Mouse (Mus musculus) hindbrain, embryonic 15.5 days (tissue): Measurements from ENCODE around the gene Olfr1395. TPM values are rescaled to one million over a fixed set of nuclear protein-coding genes. Genes with fewer than 3 reads are reported as not detected.
"Not testable (repeated sequence)": the region's sequence is repeated elsewhere in the genome, so short reads cannot be mapped to it uniquely, and the experiment has no call there.

ENCODE experiments used
- ATAC-seq: fragments of 200-750 bp; cut with Nextera tagmentation; 2 replicates; pipeline ENCODE4 v1.8.0; 2017; ENCODE audit warnings: low read depth, moderate number of reproducible peaks, moderate TSS enrichment; ENCODE audit not compliant: low FRiP score
- H3K27ac ChIP-seq: fragments of 300-500 bp; sonication (generic); replicated peaks from 2 replicates; pipeline ENCODE4 v1.5.1; 2015; ENCODE audit warnings: mild to moderate bottlenecking, inconsistent platforms
- H3K27me3 ChIP-seq: fragments of 300-500 bp; sonication (generic); 2 replicates; pipeline ENCODE4 v1.6.1; 2015; ENCODE audit warnings: control low read depth, inconsistent platforms
- H3K36me3 ChIP-seq: fragments of 300-500 bp; sonication (generic); 2 replicates; pipeline ENCODE4 v1.6.1; 2015; ENCODE audit warnings: control low read depth, inconsistent platforms
- H3K4me1 ChIP-seq: fragments of 300-500 bp; sonication (generic); replicated peaks from 2 replicates; pipeline ENCODE4 v1.6.1; 2015; ENCODE audit warnings: control low read depth, inconsistent platforms
- H3K4me2 ChIP-seq: fragments of 300-500 bp; sonication (generic); 2 replicates; pipeline ENCODE4 v1.6.1; 2015; ENCODE audit warnings: moderate library complexity, mild to moderate bottlenecking, inconsistent platforms
- H3K4me3 ChIP-seq: fragments of 300-500 bp; sonication (generic); 2 replicates; pipeline ENCODE4 v1.5.1; 2015; ENCODE audit warnings: mild to moderate bottlenecking, inconsistent platforms
- H3K9ac ChIP-seq: fragments of 300-500 bp; sonication (generic); 2 replicates; pipeline ENCODE4 v1.6.1; 2015; ENCODE audit warnings: inconsistent platforms
- H3K9me3 ChIP-seq: fragments of 300-500 bp; sonication (generic); 2 replicates; pipeline ENCODE4 v1.6.1; 2016; ENCODE audit warnings: control low read depth, inconsistent platforms
- whole genome bisulfite sequencing: fragments of 180-500 bp; shearing (Covaris S2); methylation state at CpG from one replicate; pipeline ENCODE4 v1.1.7; 2015; 5-methylcytosine and 5-hydroxymethylcytosine counted together
- polyA plus RNA-seq: library from polyadenylated mRNA; unstranded; fragments of >200 nt; fragmentation: Nextera tagmentation; extraction: Ambion mirVana; gene quantifications from 2 replicates; pipeline ENCODE4 v1.2.1, GENCODE M21; 2015

Gene Olfr1395
- polyA plus RNA-seq, 1 experiment from 2014 or later = not detected

DNA sequence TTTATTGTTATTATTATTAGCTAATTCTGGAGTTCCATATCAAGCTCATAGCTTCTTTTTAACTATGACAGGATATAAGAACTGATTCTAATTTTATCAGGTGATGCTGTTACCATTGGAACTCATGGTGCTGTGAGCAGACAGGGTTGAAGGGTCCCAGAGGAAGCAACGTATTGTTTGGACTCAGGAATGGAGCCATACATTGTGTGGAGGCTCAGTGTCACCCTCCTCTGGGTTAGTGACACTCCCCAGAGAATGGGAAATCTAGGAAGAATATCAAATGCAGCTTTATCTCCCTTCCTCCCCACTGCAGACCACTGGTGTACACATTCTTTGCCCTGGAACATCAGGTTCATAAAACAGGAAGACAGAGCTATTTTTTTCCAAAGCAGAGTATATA, 41.1 kb downstream of the Olfr1395 start:
- Histone ChIP-seq H3K4me2 (no peak overlapping the region), H3K27me3 (no peaks in the 10 kb centered on the region), H3K36me3 (no peaks in the 10 kb centered on the region), H3K27ac (no peak overlapping the region), H3K4me1 (no peaks in the 10 kb centered on the region), H3K4me3 (no peak overlapping the region), H3K9ac (no peak overlapping the region), H3K9me3 (no peaks in the 10 kb centered on the region)
- no peak for ATAC-seq
- 72% methylated on average over 1 of the region's 1 CpGs for WGBS

DNA sequence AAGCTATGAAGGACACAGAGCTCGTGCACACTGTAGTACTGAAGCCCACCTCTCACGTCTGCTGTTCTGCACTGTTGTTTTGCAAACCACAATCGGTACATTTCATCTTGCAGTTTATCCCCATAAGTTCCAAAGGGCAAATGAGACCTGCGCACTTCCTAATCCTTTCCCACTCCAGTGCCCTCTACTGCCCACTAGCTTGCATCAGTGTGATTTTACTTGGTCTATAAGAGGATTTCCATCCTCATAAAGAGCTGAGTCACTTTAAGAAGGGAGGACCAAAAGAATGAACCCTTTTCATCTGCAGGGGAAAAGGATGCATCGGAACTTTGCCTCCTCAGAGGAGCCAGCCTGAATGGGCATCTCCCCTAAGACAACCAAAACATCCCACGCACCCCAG, 44.4 kb downstream of the Olfr1395 start:
- H3K9ac ChIP-seq = no peak overlapping the region
- H3K36me3 ChIP-seq = no peaks in the 10 kb centered on the region
- ATAC-seq = no peak
- H3K4me1 ChIP-seq = no peaks in the 10 kb centered on the region
- no peaks in the 10 kb centered on the region for H3K9me3 ChIP-seq
- 85% methylated on average over 6 of the region's 6 CpGs for WGBS
- H3K27me3 ChIP-seq = no peaks in the 10 kb centered on the region
- no peak overlapping the region for H3K4me3 ChIP-seq
- no peak overlapping the region for H3K4me2 ChIP-seq
- H3K27ac ChIP-seq = no peak overlapping the region

DNA sequence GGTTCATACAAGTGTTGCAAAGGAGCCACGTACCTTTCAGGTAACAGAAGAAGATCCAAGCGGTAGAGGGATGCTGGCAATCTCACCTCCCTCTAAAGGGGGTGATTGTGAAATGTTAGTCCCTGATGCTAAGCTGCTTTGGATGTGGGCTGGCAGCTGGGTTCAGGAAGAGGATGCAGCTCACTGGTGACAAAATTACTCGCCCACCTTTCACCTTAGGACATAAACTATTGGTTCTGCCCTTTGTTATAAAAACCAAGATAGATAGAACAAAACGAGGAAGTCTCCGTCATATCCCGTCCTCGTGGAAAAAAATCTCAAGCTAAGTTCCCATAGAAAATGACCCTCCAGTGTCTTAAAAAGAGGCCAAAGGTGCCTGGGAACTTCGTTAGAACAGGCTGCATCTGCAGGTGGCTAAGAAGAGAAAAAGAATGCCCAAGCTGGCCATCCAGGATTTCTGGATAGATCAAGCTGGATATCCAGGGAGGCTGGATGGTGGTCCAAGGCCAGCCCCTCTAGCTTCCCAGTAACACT, 44.9 kb downstream of the Olfr1395 start, which contains the start of gene Btnl9:
TSS of gene Btnl9 (minus strand) at position 205 of the 534 bp plus-strand sequence.
- no peak for ATAC-seq
- no peak within 1 kb of the TSS for H3K9ac ChIP-seq
- 82% methylated on average over 8 of the region's 8 CpGs for WGBS

DNA sequence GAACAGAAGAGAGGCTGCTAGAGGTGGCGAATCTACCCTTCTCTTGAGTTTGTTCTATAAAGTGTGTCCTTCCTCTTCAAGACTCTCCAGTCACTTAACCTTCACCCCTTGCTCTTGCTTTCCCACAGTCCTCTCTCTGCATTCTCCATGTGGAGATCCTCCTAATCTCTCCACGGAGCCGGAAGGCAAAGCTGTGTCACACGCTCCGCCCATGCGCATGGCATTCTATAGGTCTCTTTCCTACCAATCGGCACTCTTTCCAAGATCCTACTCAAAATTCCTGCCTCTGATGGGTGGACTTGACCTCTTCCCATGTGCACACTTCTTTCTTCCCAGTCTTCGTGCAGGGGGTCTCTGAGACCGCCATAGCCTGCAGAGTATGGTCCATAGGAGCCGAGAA, 45.6 kb downstream of the Olfr1395 start:
- no peaks in the 10 kb centered on the region for H3K36me3 ChIP-seq
- H3K4me1 ChIP-seq = no peaks in the 10 kb centered on the region
- 84% methylated on average over 10 of the region's 10 CpGs for WGBS
- no peak overlapping the region for H3K9ac ChIP-seq
- H3K9me3 ChIP-seq = no peaks in the 10 kb centered on the region
- no peak for ATAC-seq
- no peak overlapping the region for H3K4me2 ChIP-seq
- no peak overlapping the region for H3K4me3 ChIP-seq
- H3K27ac ChIP-seq = no peak overlapping the region
- H3K27me3 ChIP-seq = no peaks in the 10 kb centered on the region

More for the DNA sequence above, 44.9 kb downstream of the Olfr1395 start, which contains the start of gene Btnl9:
- no peaks in the 10 kb centered on the region for H3K4me1 ChIP-seq
- H3K4me2 ChIP-seq = no peak within 1 kb of the TSS
- no peak within 1 kb of the TSS for H3K27ac ChIP-seq
- no peaks in the 10 kb centered on the region for H3K9me3 ChIP-seq
- no peaks in the 10 kb centered on the region for H3K27me3 ChIP-seq
- H3K4me3 ChIP-seq = no peak within 1 kb of the TSS
- H3K36me3 ChIP-seq = no peaks in the 10 kb centered on the region

DNA sequence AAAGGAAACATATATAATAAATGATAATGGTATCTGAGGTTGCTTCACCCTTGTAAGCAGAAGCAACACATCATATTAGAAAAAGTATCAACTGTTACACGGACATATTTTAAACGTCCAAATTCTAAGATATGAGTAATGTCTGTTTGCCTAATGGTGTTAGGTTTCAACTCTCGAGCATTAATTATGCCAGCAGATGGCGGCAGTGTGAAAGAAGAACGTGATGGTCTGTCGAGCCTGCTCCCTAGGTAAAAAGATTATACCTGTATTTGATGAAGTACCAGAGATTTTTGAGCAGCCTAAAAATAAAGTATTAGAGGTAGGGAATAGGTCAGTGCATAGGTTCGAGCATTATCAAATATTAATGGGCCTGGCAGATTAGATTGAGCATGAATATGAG, 47.7 kb downstream of the Olfr1395 start:
- H3K27me3 ChIP-seq = no peaks in the 10 kb centered on the region
- no peaks in the 10 kb centered on the region for H3K9me3 ChIP-seq
- 5% methylated on average over 7 of the region's 7 CpGs for WGBS
- ATAC-seq = no peak
- H3K9ac ChIP-seq = no peak overlapping the region
- H3K36me3 ChIP-seq = no peaks in the 10 kb centered on the region
- H3K27ac ChIP-seq = no peak overlapping the region
- H3K4me3 ChIP-seq = no peak overlapping the region
- H3K4me2 ChIP-seq = no peak overlapping the region
- H3K4me1 ChIP-seq = no peaks in the 10 kb centered on the region

DNA sequence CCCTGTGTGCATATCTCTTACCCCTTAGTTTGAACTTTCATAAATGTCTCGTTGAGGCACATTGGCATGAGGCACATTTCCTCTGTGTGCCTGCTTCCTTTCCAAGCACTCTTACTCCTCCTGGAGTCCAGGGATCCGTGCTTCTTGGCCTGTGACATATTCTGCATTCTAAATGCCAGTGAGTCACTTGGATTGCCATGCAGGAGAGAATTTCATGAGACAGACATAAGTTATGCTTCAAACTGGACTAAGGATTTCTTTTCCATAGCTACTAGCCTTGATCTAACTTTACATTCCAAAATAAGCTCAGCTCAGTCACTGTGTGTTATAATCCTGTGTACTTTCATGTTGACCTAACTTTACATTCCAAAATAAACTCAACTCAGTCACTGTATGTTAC, 49.0 kb downstream of the Olfr1395 start:
- whole genome bisulfite sequencing = 56% methylated on average over 2 of the region's 2 CpGs
- Histone ChIP-seq H3K27ac (no peak overlapping the region), H3K36me3 (no peaks in the 10 kb centered on the region), H3K4me3 (no peak overlapping the region), H3K9ac (no peak overlapping the region), H3K9me3 (no peaks in the 10 kb centered on the region), H3K27me3 (no peaks in the 10 kb centered on the region), H3K4me2 (no peak overlapping the region), H3K4me1 (no peaks in the 10 kb centered on the region)
- ATAC-seq = no peak

DNA sequence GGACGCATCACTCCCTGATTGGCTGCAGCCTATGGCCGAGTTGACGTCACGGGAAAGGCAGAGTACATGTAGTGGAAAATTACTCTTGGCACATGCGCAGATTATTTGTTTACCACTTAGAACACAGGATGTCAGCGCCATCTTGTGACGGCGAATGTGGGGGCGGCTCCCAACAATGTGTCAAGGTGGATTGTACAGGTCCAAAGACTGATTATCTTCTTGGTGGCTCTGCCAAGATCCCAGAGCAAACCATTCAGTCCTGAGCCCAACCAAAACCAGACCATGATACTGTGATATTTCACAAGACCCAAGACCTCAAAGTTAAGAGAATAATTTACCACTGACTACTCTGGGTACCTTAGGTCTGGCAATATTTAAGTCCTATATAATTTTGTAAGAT, 52.7 kb downstream of the Olfr1395 start:
- not testable (repeated sequence) for H3K4me3 ChIP-seq, H3K36me3 ChIP-seq, H3K27me3 ChIP-seq, H3K4me1 ChIP-seq, H3K27ac ChIP-seq, H3K9ac ChIP-seq, ATAC-seq, H3K4me2 ChIP-seq, H3K9me3 ChIP-seq
- 97% methylated on average over 9 of the region's 9 CpGs for WGBS

DNA sequence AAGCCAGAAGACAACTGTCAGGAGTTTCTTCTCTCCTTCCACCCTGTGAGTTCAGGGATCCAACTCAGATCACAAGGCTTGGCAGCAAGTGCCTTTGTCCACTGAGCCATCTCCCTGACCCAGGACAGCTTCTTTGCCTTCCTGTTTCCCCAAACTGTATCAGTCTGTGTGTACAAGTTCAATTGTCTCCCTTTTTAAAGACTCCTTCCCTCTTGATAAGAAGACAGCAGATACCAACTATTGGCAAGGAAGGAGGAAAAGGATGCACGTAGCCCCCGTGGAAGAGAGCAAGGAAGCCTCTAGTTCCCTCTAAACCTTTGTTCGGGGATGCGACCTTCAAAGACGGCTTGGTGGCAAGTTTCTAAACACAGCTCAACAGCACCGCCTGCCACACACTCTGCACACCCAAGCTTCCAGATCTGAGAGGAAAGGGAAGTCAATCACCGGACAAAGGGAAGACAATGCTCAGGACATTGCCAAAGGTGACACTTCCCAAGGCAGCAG, 53.8 kb downstream of the Olfr1395 start:
- Histone ChIP-seq H3K27ac (no peak overlapping the region), H3K27me3 (no peaks in the 10 kb centered on the region), H3K4me2 (no peak overlapping the region), H3K4me1 (no peaks in the 10 kb centered on the region), H3K9me3 (no peaks in the 10 kb centered on the region), H3K9ac (no peak overlapping the region), H3K36me3 (no peaks in the 10 kb centered on the region), H3K4me3 (no peak overlapping the region)
- 85% methylated on average over 7 of the region's 7 CpGs for WGBS
- no peak for ATAC-seq

Other genes starting within 250 kb of the Olfr1395 start
- 0.14 and 0.42 TPM in 2 replicates for gene Gm5431, start 240.1 kb upstream of the Olfr1395 start, polyA plus RNA-seq
- gene Psme2b, start 196.1 kb upstream of the Olfr1395 start, polyA plus RNA-seq = 1.8 and 2.2 TPM in 2 replicates
- not detected in 2 replicates for gene Olfr56, start 163.4 kb upstream of the Olfr1395 start, polyA plus RNA-seq
- gene 9930111J21Rik1, start 162.9 kb upstream of the Olfr1395 start, polyA plus RNA-seq = 0.45 and 0.48 TPM in 2 replicates
- gene Gm12185, start 150.0 kb upstream of the Olfr1395 start, polyA plus RNA-seq = not detected in 2 replicates
- 0.24 TPM in 1 of 2 replicates, not detected in the other for gene Tgtp1, start 148.1 kb upstream of the Olfr1395 start, polyA plus RNA-seq
- 0.35 and 0.45 TPM in 2 replicates for gene 9930111J21Rik2, start 91.0 kb upstream of the Olfr1395 start, polyA plus RNA-seq
- 0.54 TPM in 1 of 2 replicates, not detected in the other for gene Tgtp2, start 78.1 kb upstream of the Olfr1395 start, polyA plus RNA-seq
- gene Ifi47, start 65.7 kb upstream of the Olfr1395 start, polyA plus RNA-seq = 0.52 and 1.6 TPM in 2 replicates
- gene Olfr1396, start 27.4 kb upstream of the Olfr1395 start, polyA plus RNA-seq = not detected in 2 replicates
- not detected in 2 replicates for gene Olfr1394, start 12.1 kb downstream of the Olfr1395 start, polyA plus RNA-seq
- gene Btnl9, start 44.9 kb downstream of the Olfr1395 start, polyA plus RNA-seq = 0.22 TPM in 1 of 2 replicates, not detected in the other
- 38.0 and 40.7 TPM in 2 replicates for gene Zfp62, start 61.0 kb downstream of the Olfr1395 start, polyA plus RNA-seq
- gene Mgat1, start 101.9 kb downstream of the Olfr1395 start, polyA plus RNA-seq = 34.7 and 36.2 TPM in 2 replicates
- gene Olfr1393, start 136.0 kb downstream of the Olfr1395 start, polyA plus RNA-seq = not detected in 2 replicates
- gene Olfr1392, start 143.0 kb downstream of the Olfr1395 start, polyA plus RNA-seq = not detected in 2 replicates
- not detected in 2 replicates for gene Olfr10, start 162.5 kb downstream of the Olfr1395 start, polyA plus RNA-seq
- gene Olfr1391, start 180.5 kb downstream of the Olfr1395 start, polyA plus RNA-seq = not detected in 2 replicates
- not detected in 2 replicates for gene Olfr1390, start 192.9 kb downstream of the Olfr1395 start, polyA plus RNA-seq